Mouse (Mus musculus) layer of hippocampus, postnatal 36 days (tissue): ENCODE data around the gene Mlana. TPM values are rescaled to one million over a fixed set of nuclear protein-coding genes. Genes with fewer than 3 reads are reported as not detected.
A peak's percentile ranks its signal among the peaks of the same experiment; 100 is the strongest.

Source experiments
- DNase-seq, 2 experiments: peaks; one replicate each; pipeline ENCODE4 v3.0.0; 2022
- total RNA-seq, 2 experiments: library from RNA; stranded (reverse); gene quantifications; 2 replicates each; pipeline ENCODE4 v1.2.3; 2021

Mlana gene
- total RNA-seq, 2 experiments from 2014 or later: 0.40 TPM; not detected in 1

DNA sequence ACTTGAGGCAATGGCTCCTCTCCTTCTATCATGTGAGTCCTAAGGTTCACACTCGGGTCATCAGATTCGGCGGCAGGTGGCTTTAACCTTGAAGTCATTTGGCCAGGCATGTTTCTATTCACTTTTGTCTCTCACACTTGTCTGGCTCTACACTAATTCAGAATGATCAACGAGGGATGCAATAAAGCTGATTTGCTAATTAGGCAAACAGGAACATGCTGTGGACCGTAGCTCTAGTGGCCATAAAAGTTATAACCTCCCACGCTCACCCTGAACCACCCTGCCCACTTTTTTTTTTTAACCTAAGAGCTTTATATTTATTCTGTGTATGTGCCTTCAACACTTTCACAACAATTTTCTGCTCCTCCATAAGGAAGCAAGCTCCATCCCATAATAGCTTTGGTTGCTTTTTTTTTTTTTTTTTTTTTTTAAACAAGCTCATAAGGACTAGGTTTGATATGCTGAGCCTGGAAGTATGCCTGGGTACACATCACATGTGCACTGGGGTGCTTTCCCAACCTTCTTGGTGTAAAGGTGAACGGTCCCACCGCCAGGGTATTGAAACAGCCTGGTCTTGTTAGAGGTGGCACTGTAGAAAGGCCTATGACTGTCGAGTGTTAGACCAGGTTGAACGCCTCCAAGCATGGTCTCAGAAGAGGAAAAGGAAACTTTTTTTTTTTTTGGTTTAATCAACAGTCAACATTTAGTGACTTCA lies 21.0 kb upstream of the Mlana start:
- no peak for DNase-seq

DNA sequence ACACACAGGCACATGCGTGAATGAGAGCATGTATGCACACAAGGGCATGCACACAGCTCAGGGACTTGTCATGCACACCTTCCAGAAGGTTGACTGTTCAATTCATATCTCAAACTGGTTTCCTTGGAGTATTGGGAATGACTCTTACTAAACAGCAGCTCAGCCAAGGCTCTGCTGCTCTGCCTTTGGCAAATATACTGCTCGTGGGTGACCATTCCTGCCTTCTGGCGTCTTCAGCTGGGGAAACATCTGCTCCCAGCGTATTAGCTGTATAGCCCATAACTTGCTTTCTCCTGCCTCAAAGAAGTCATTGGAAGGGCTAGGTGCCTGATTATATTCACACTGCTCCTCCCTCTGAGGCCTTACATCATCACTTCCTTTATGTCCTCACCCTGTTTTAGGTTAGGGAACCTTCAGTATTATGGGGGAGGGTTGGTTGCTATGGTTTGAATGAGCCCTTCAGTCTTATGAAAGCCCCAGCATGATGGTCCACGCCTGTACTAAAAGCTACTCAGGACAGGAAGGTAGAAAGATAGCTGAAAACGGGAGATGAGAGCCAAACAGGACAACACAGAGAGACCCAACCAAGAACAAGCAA lies 19.3 kb upstream of the Mlana start:
- DNase-seq: peak in 1 of 2 experiments; percentile 14

DNA sequence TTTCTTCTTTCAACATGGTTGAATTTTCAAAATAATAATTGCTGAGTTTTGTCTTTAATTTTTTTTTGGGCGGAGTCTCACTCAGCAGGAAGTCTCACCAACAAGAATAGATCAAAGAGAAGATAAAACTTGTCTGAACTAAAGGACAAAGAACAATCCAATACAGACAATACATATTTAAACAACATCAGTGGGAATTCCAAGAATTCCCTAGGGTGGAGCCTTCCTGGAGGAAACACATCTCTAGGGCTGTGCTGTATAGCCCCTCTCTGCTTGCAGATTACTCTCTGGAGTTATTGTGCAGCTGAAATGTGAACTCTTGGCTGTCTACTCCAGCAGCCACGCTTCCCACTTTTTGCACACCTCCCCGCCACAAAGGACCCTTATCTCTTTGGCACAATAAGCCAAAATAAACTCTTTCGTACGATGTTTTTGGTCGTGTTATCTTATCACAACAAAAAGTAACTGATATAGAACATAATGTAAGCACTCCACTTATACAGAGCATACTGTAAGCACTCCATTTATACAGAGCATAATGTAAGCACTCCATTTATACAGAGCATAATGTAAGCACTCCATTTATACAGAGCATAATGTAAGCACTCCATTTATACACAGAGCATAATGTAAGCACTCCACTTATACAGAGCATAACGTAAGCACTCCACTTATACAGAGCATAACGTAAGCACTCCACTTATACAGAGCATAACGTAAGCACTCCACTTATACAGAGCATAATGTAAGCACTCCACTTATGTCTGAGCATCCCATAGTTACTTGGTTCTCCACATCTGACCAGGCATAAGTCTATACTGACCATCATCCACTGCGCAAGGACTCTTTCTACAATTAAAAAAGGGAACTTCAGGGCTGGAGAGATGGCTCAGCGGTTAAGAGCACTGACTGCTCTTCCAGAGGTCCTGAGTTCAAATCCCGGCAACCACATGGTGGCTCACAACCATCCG lies 17.2 kb upstream of the Mlana start:
- no peak for DNase-seq

DNA sequence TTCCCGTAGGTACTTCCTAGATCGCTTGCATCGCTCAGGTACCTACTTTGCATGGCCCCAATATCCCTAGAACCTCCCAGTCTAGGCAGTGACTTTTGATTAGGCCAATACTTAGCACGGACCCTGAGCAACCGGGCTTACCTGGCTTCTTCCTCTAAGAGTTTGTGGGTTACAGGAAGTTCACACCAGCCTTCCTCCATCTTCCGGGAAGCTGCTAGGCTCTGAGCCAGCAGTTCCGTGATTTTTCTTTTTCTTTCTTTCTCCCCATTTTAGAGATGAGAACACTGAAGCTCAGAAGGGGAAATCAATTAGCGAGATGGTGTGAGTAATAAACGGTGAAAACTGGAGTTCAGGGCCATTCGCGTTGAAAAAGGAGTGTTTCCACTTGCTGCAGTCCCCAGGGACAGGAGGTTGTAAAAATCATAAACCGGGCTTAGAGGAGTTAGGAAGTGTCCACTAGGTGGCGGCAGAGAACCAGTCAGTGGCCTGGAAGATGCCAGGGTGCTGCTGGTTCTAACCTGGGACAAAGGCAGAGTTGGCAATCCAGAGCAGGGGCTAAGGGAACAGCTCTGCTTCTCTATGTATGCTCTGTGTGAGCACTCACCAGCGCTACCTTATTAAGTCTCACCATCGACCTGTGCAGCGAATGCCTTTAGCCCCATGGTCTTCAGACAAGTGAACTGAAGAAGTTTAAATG lies 13.6 kb upstream of the Mlana start:
- peak; percentile 78 to 80 for DNase-seq

DNA sequence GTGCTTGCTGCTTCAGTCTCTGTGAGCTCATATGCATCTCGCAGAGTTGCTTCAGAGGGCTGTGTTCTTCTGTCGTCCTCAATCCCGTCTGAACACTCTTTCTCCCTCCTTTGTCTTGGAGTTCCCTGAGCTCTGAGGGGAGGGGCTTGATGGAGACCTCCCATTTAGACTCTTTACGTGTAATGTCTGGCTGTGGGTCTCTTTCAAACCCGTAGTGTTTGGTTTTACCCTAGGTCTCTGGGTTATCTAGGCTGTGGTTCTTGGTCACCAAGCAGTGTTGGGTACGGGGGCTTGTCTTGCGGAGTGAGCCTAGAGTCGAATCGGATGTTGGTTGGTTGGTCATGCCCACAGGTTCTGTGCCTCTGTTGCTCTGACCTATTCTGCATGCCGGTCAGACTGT lies 2.6 kb upstream of the Mlana start:
- DNase-seq: no peak

DNA sequence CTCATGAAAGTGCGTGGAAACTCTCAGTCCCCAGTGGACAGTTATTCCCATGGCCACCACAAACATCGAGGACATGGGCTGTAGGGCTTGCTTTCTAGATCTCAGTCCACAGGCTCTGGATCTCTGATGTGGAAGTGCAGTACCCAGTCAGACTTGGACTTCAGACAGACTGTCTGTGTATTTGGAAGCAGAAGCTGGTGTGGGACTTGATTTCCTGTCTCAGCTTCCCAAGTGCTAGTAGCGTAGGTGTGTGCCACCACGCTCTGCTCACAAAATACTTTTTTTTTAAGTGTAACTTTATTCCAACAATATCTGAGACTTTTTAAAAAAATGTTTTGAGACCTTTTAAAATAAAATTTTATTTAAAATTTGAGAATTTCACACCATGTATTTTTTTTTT lies 1.3 kb upstream of the Mlana start:
- no peak for DNase-seq

DNA sequence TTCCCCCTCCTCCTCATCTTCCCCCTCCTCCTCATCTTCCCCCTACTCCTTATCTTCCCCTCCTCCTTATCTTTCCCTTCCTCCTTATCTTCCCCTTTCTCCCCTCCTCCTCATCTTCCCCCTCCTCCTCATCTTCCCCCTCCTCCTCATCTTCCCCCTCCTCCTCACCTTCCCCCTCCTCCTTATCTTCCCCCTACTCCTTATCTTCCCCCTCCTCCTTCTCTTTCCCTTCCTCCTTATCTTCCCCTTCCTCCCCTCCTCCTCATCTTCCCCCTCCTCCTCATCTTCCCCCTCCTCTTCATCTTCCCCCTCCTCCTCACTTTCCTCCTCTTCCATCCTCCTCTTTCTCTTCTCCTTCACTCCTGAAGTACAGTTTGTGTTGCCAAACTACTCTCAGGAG lies 784 bp upstream of the Mlana start:
- DNase-seq: no peak

DNA sequence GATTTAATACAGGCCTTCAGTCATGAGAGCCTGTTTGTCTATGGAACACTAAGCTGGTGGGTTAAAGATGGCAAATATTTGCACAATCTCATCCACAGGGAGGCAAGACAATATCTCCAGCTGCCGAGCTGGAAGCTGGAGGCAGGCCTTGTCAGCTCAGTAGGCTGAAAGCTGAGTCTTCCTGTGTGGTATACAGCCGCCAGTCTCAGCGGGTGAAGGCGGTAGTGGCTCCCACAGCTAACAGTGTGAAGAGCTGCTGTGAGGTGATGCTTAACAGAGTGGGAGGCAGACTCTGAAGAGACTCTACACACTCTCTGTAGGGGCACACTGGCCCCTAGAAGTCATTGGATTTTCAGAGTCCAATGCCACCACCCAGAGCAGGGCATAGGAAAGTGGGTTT lies 4.1 kb downstream of the Mlana start:
- DNase-seq: no peak

DNA sequence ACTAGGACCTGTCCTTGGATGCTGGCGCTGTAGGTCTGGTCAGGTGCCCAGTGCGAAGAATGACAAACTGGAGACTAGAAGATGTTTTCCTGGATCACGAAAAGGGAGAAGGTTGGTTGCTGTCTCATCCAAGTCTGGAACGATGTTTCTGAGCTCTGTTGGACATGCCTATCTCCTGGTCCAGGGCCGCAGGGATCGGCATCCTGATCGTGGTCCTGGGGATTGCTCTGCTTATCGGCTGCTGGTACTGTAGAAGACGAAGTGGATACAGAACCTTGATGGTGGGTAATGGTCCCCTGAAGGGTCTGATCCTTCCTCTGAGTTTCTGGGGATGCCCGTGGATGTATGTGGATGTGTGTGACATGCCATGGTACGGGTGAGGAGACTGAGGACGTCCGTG lies 6.8 kb downstream of the Mlana start:
- DNase-seq: no peak

DNA sequence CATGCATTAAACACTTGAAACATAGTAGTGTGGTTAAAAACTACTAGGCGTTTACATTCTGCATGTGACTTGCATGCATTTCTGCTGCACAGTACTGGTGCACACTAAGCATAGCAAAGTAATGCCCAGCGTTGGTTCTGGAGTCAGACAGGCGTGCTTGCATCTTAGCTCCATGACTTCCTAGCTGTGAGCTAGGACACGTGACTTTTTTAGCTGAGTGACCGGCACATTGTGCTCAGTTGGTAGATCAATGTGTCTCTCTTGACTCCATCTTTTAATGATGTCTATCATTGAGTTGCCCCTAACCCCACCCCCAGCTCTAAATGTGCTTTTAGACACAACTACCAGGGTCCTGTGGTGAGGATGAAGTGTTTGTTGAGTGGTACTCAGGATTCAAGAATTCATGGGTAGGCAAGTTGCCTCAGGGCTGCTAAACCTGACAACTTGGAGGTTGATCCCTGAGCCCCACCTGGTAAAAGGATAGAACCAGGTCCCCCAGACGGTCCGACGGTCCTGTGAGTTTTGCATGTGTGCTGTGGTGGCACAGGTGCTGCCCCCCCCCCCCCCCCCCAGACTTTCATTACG lies 9.8 kb downstream of the Mlana start:
- no peak for DNase-seq

DNA sequence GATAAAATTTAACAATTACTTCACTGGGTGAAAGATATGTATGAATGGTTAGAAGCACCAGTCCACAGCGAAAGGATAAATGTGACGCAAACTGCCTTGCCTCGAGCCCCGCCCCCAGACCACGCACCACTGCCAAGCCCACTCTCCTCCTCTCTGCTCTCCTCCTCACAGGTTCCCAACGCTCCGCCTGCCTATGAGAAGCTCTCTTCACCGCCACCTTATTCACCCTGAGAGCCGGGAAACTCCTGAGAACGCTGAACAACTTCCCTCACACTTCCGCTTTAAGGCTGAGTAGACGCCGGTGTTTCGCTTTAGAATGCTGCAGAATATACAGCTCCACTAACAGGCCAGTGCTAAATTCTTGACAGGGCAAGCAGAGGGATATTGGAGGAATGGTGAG lies 10.4 kb downstream of the Mlana start:
- DNase-seq: no peak

DNA sequence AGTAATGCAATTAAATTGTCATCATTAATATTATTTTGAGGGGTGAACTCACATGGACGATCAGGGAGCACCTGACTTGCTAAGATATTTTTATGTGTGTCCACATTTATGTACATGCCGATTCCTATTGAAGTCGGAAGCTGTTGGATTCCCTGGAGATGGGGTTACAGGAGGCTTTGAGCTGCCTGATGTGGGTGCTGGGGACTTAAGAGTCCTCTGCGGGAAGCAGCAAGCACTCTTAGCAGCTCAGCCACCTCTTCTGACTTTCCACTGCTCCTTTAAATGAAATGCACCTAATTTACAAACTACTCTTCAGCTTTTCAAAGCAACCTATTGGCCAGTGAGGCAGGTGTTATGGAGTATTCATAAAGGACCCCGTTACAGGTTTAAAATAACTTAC lies 10.8 kb downstream of the Mlana start:
- DNase-seq: no peak

DNA sequence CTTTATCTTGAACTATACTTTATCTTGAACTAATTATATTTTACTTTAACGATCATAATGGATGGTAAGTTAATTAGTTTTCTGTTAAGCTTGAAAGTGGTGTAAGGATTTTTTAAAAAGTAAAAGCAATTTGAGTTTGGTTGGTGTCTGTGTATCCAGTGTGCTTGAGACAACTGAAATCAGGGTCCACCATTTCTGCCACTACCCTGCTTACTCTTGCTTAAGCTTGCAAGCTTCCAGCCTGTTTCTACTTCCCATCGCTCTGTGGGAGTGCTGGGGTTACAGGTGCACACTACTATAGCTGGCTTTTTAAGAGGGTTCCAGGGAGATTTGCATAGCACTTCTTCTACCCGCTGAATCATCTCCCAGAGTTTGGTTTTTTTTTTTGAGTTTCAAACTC lies 11.8 kb downstream of the Mlana start:
- DNase-seq: no peak

DNA sequence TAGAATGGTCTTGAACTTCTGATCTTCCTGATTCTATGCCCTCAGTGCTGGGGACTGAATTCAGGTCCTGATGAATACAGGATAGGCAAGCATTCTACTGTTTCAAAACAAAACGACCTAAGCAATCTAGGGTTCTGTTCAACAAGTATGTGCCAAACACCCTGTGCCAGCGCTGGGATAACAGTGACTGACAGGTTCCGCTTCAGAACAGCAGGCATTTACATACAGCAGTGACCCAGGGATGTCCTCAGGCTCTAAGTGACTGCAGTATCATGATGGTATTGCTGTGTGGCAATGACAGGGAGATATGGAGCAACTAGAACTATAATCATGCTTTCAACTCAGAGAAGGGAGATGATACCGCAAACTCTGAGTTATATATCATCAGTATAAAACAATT lies 15.8 kb downstream of the Mlana start:
- DNase-seq: no peak

DNA sequence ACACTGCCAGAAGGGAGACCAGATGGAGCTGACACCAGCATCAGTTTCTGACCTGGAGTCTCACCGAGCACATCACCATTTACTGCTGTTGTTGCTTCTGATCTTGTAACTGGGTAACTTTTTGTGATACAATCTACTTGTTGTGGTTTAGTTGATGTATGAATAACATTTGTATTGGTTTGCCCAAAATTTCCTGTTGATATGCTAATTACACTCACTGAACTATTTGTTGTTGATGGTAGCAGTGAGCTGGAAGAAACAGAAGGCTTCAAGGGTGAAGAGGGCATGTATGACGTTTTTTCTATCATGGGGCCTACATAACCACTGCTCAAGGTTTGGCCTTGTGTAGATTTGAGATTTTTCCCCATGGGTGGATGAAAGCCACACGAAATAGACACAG lies 20.2 kb downstream of the Mlana start:
- DNase-seq: no peak

DNA sequence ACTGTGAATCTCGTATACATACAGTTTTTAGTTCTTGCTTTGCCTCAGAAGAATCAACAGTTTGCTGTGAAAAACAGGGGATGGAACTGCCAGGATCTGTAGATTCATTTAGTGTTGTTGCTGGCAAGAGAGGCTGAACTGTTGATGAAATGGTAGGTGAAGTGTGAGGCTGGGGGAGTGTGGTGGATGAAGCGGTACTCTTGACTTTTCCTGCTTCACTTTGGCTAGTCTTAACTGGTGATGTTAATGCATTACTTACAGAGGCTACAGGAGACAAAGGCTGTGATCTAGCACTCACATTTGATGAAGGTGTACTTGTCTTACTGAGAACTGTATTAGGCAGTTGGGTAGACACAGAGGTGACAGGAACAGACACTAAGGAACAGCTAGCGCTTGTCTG lies 20.9 kb downstream of the Mlana start:
- no peak for DNase-seq

DNA sequence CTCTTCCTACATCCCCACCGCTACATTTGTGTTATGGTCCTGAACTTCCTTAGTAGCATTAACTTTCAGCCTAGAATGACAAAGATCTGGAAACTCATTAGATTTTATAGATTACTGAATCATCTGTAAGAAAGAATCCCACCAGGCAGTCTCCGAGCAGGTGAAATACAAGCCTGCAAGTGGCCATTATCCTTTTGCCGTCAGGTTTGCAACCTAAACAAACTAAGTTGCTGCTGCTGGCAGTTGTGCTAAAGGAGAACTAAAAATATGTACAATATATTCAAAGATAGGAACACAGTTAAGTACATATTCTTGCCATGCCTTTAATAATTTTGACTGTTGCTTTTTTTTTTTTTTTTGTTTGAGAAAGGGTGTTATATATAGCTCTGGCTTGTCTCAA lies 37.8 kb downstream of the Mlana start:
- DNase-seq: no peak

DNA sequence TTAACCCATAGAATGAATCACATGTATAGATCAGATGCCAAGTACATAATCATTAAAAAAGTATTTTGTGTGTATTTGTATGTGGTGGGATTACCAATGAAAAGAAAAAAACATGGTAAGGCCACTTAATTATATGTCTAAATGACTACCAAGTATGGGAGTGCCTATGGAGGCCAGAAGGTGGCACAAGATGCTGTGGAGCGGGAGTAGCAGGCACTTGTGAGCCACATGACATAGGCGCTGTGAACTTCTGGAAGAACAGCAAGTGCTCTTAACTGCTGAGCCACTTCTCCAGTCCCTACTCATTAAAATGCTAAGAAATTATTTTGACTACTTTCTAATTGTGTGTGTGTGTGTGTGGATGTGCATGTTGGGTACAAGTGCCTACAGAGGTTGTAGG lies 42.0 kb downstream of the Mlana start:
- no peak for DNase-seq

DNA sequence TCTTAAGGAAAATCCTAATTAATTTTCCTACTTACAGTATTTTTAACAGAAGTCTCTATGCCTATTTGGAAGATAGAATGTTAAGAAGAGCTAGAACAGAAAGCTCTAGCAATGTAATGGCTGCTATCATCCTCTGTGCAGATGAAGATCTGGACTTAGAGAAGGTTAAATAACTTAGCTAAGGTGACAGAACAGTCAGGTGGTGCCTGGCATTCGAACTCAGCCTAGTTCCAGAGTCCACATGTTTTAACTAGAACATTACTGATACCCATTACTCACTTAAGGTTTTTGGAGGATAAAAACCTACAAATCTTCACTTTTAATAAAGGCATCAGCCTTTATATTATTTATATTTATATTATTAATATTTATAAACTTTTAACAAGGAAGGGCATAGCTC lies 43.0 kb downstream of the Mlana start:
- DNase-seq: no peak

DNA sequence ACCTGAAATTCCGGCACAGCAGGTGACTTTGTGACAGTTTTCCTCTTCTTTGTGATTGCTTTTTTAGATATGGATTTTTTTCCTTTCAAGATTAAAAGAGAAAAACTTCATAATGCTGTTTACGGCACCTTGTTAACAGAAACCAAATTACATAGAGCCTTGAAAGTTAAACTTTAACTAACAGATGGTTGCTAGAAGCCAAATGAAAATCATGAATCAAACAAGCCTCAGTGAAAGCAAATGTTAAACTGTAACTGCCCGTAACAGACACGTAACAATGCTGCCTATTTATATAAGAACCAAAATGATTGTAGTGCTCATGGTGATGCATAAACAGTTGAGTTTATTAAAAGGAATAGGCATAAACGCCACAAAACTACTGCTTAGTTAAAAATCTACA lies 45.9 kb downstream of the Mlana start:
- DNase-seq: no peak

DNA sequence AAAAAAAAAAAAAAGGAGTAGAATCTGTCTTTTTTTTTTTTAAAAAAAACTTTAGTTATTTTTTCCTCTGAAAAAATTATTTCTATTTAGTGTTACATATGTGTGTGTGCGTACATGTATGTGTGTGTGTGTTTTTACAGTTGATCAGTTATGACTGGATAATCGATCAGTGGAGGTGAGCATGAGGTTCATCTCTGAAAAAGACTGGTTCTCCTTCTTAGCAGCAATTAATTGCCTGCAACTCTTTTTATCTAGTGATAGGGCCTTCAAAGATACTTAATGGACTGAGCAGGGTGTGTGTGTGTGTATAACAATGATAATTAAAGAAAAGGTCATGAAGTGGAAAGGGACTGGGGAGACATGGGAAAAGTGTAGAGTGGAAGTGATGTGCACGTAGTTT lies 53.4 kb downstream of the Mlana start:
- DNase-seq: no peak

DNA sequence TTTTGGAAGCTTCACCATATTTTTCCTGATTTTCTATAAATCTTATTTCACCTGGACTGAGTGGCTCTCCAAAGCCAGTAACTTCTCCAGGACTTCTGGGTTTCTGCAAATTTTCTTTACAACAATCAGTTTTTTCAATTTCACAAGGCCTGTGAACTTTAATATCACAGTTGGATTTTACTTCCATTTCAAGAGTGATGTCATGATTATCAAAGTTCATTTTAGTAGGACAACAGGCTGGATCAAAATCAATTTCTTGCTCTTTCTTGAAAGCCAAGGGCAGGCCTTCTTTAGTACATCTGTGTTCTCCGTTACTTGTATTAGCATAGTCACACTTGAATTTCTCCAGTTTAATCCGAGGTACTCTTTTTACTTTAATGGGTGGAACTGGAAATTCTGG lies 56.3 kb downstream of the Mlana start:
- DNase-seq: no peak
